Mouse (Mus musculus): ENCODE data around the gene Actn1. TPM values are rescaled to one million over a fixed set of nuclear protein-coding genes. Genes with fewer than 3 reads are reported as not detected.
A peak's percentile ranks its signal among the peaks of the same experiment; 100 is the strongest.

The Actn1 gene
- polyA plus RNA-seq, 1 experiment = 488 TPM

DNA sequence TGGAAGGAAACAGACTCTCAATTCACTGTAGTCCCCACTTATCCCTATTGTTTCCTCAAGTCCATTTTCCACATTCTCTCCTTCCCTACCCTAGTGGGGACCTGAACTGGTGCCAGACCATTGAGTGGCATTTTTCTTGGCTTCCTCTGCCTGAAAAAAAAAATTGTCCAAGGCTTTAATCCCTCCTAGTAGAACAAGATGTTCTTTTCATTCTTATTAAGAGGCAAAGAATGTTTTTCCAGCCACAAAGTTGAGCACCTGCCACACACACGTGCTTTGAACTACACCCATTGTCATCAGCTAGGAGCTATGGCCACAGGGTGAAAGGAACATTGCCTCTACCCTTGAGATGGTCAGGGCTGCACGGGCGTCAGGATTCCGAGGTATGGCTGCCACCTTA lies 56.9 kb downstream of the Actn1 start:
- H3K4me3 ChIP-seq (ENCODE audit: insufficient read depth, low read length) = no peak overlapping the region
- no peak overlapping the region for H3K27ac ChIP-seq (ENCODE audit: insufficient read depth, low read length)
- TF ChIP-seq CTCF (IDR thresholded peaks at IDR 0.05; ENCODE audit: borderline replicate concordance, insufficient read depth, low read length) (no peak), POLR2A (IDR thresholded peaks at IDR 0.05; ENCODE audit: low read depth, low read length) (no peak)
- H3K4me1 ChIP-seq (ENCODE audit: control insufficient read depth, insufficient read depth, low read length) = peaks cover 10% of the 10 kb centered on the region

GRCm38 (mm10) chr12:80199738-80200137 lies 60.4 kb downstream of the Actn1 start:
- Histone ChIP-seq H3K4me3 (ENCODE audit: insufficient read depth, low read length) (no peak overlapping the region), H3K4me1 (ENCODE audit: control insufficient read depth, insufficient read depth, low read length) (peaks cover 4% of the 10 kb centered on the region; the same call in 1 of the 2 replicates), H3K27ac (ENCODE audit: insufficient read depth, low read length) (no peak overlapping the region)
- TF ChIP-seq CTCF (IDR thresholded peaks at IDR 0.05; ENCODE audit: borderline replicate concordance, insufficient read depth, low read length) (no peak), POLR2A (IDR thresholded peaks at IDR 0.05; ENCODE audit: low read depth, low read length) (no peak)

DNA sequence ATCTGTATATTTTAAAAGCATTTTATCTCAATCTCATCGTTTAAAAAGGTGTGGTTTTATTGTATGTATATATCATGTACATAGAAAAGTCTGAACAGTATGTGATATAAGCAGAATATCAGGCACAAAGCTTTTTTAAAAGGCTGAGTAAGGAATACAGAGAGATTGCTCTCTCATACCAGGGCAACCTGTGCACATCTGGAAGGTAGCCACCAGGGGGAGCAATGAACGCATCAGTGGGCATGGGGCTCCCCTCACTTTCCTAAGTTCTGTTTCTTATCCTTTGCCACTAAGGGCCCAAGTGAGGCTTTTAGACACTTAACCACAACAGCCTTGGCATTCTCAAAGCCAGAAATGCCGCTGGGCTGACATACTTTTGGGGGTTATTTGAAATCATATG lies 61.7 kb downstream of the Actn1 start:
- Histone ChIP-seq H3K4me3 (ENCODE audit: insufficient read depth, low read length) (no peak overlapping the region), H3K27ac (ENCODE audit: insufficient read depth, low read length) (no peak overlapping the region), H3K4me1 (ENCODE audit: control insufficient read depth, insufficient read depth, low read length) (peaks cover 4% of the 10 kb centered on the region; the same call in 1 of the 2 replicates)
- TF ChIP-seq POLR2A (IDR thresholded peaks at IDR 0.05; ENCODE audit: low read depth, low read length) = no peak
- TF ChIP-seq CTCF (IDR thresholded peaks at IDR 0.05; ENCODE audit: borderline replicate concordance, insufficient read depth, low read length) = peak; percentile 67; the same call in 1 of the 2 replicates

DNA sequence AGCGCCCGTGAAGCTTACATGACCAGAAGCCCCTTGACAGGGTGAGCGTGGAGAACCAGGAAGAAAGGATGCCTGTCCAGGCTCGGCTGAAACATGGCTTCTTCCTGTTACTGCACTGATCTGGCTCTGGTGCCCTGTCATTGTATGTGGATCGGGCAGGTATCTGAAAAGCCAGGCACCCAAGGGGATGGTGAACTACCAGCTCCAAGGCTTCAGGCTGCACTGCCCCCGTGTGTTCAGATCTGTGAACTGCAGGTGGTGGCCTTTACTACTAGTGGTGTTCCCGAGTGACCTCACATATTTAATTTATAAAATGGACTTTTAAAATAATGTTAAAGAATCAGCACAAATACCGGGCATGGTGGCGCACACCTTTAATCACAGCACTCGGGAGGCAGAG lies 62.8 kb downstream of the Actn1 start:
- Histone ChIP-seq H3K4me3 (ENCODE audit: insufficient read depth, low read length) (no peak overlapping the region), H3K27ac (ENCODE audit: insufficient read depth, low read length) (no peak overlapping the region), H3K4me1 (ENCODE audit: control insufficient read depth, insufficient read depth, low read length) (0 out of 2 replicates have a peak, but pooled peaks cover 2% of the 10 kb centered on the region)
- TF ChIP-seq POLR2A (IDR thresholded peaks at IDR 0.05; ENCODE audit: low read depth, low read length) (no peak), CTCF (IDR thresholded peaks at IDR 0.05; ENCODE audit: borderline replicate concordance, insufficient read depth, low read length) (peak; percentile 69; the same call in 1 of the 2 replicates)

DNA sequence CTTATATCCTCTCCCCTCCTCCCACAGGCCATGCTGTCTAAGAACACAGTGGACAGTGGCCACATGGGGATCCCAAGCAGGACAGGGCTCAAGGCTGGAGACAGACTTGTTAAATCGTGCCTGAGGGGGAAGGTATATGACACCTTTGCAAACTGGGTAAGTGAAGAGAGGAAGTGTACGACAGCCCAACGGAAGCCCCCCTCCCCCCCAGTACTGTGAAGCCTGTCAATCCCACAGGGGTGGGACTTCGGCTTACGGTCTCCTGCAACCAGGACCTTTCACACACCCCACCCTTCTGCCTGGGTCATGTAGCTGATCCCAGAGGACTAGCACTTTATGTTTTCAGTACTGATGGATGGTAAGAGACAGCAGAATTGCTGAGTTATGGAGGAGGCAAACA lies 68.4 kb downstream of the Actn1 start:
- TF ChIP-seq POLR2A (IDR thresholded peaks at IDR 0.05; ENCODE audit: low read depth, low read length) = no peak
- TF ChIP-seq CTCF (IDR thresholded peaks at IDR 0.05; ENCODE audit: borderline replicate concordance, insufficient read depth, low read length) = no peak
- Histone ChIP-seq H3K4me1 (ENCODE audit: control insufficient read depth, insufficient read depth, low read length) (0 out of 2 replicates have a peak, but pooled peaks cover 2% of the 10 kb centered on the region), H3K27ac (ENCODE audit: insufficient read depth, low read length) (no peak overlapping the region), H3K4me3 (ENCODE audit: insufficient read depth, low read length) (no peak overlapping the region)

DNA sequence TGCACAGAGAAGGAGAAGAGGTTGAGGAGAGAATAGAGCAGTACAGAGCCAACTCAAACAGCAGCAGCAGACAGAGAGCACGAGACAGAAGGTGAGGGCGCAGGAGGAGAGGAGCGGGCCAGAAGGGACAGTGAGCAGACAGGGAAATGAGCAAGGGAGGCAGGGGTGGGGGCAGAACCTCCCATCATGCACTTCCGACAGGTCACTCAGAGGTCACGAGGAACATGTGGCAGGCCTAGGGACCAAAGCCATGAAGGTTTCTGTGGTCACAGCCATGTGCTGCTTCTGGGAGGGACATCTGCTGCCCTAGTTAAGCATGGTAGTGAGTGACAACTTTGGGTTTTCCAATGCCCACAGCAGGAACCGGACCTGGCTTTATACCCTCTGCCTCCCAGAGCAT lies 68.8 kb downstream of the Actn1 start:
- no peak overlapping the region for H3K4me3 ChIP-seq (ENCODE audit: insufficient read depth, low read length)
- 0 out of 2 replicates have a peak, but pooled peaks cover 2% of the 10 kb centered on the region for H3K4me1 ChIP-seq (ENCODE audit: control insufficient read depth, insufficient read depth, low read length)
- H3K27ac ChIP-seq (ENCODE audit: insufficient read depth, low read length) = no peak overlapping the region
- TF ChIP-seq CTCF (IDR thresholded peaks at IDR 0.05; ENCODE audit: borderline replicate concordance, insufficient read depth, low read length) (no peak), POLR2A (IDR thresholded peaks at IDR 0.05; ENCODE audit: low read depth, low read length) (no peak)

DNA sequence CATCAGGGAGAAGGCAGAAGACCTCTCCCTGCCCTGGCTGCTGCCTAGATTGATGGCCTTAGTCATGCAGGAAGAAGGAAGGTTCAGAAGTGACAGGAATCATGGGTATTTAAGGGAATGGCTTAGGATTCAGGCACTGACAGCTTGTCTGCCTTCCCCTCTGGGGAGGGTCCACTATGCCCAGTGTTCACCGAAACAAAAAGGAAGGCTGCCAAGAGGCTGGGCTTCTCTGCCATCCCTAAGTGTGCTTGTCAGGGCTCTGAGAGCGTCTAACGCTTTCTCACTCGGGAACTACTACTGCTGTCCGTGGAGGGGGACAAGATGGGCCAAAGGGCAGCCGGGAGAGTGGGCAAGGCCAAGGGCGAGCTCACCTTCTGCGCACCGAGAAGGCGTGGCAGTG lies 69.3 kb downstream of the Actn1 start:
- no peak overlapping the region for H3K27ac ChIP-seq (ENCODE audit: insufficient read depth, low read length)
- TF ChIP-seq CTCF (IDR thresholded peaks at IDR 0.05; ENCODE audit: borderline replicate concordance, insufficient read depth, low read length) (no peak), POLR2A (IDR thresholded peaks at IDR 0.05; ENCODE audit: low read depth, low read length) (no peak)
- 0 out of 2 replicates have a peak, but pooled peaks cover 2% of the 10 kb centered on the region for H3K4me1 ChIP-seq (ENCODE audit: control insufficient read depth, insufficient read depth, low read length)
- H3K4me3 ChIP-seq (ENCODE audit: insufficient read depth, low read length) = no peak overlapping the region

- Histone ChIP-seq H3K27ac (ENCODE audit: insufficient read depth, low read length) (no peak overlapping the region), H3K4me1 (ENCODE audit: control insufficient read depth, insufficient read depth, low read length) (no peaks in the 10 kb centered on the region; the same call in 1 of the 2 replicates), H3K4me3 (ENCODE audit: insufficient read depth, low read length) (no peak overlapping the region)
- no peak for TF ChIP-seq POLR2A (IDR thresholded peaks at IDR 0.05; ENCODE audit: low read depth, low read length)
- no peak for TF ChIP-seq CTCF (IDR thresholded peaks at IDR 0.05; ENCODE audit: borderline replicate concordance, insufficient read depth, low read length)
These were observed 76.1 kb downstream of the Actn1 start for GRCm38 (mm10) chr12:80184041-80184440.

- Histone ChIP-seq H3K4me3 (ENCODE audit: insufficient read depth, low read length) (no peak overlapping the region), H3K4me1 (ENCODE audit: control insufficient read depth, insufficient read depth, low read length) (no peaks in the 10 kb centered on the region; the same call in 1 of the 2 replicates), H3K27ac (ENCODE audit: insufficient read depth, low read length) (no peak overlapping the region)
- no peak for TF ChIP-seq CTCF (IDR thresholded peaks at IDR 0.05; ENCODE audit: borderline replicate concordance, insufficient read depth, low read length)
- TF ChIP-seq POLR2A (IDR thresholded peaks at IDR 0.05; ENCODE audit: low read depth, low read length) = no peak
These were observed 78.3 kb downstream of the Actn1 start for GRCm38 (mm10) chr12:80181831-80182230.

- Histone ChIP-seq H3K27ac (ENCODE audit: insufficient read depth, low read length) (no peak overlapping the region), H3K4me1 (ENCODE audit: control insufficient read depth, insufficient read depth, low read length) (no peaks in the 10 kb centered on the region; the same call in 1 of the 2 replicates), H3K4me3 (ENCODE audit: insufficient read depth, low read length) (no peak overlapping the region)
- TF ChIP-seq POLR2A (IDR thresholded peaks at IDR 0.05; ENCODE audit: low read depth, low read length) (no peak), CTCF (IDR thresholded peaks at IDR 0.05; ENCODE audit: borderline replicate concordance, insufficient read depth, low read length) (no peak)
These were observed 82.1 kb downstream of the Actn1 start for GRCm38 (mm10) chr12:80178035-80178434.
